Mouse (Mus musculus): ENCODE results near the gene Chn2. TPM values are rescaled to one million over a fixed set of nuclear protein-coding genes. Genes with fewer than 3 reads are reported as not detected.
A peak's percentile ranks its signal among the peaks of the same experiment; 100 is the strongest.

Chn2 gene
- polyA plus RNA-seq, 1 experiment, result 22.8 TPM

GRCm38 (mm10) chr6:54143652-54143960, 104.3 kb downstream of the Chn2 start:
- Histone ChIP-seq H3K4me3 (ENCODE audit: insufficient read depth, low read depth, low read length) (no peak overlapping the region), H3K4me1 (ENCODE audit: control insufficient read depth, insufficient read depth, low read length) (no peaks in the 10 kb centered on the region), H3K27ac (ENCODE audit: insufficient read depth, low read depth, low read length) (no peak overlapping the region), H3K36me3 (ENCODE audit: control insufficient read depth, insufficient read depth, low read length) (no peaks in the 10 kb centered on the region), H3K27me3 (replicated peaks; ENCODE audit: control insufficient read depth, insufficient read depth, low read length) (no peaks in the 10 kb centered on the region)
- no peak for DNase-seq
- 91% methylated on average over 2 of the region's 2 CpGs for WGBS
- no peak for TF ChIP-seq POLR2A (IDR thresholded peaks at IDR 0.05; ENCODE audit: low read depth, low read length)
- no peak for TF ChIP-seq CTCF (conservative IDR thresholded peaks at IDR 0.05; ENCODE audit: insufficient read depth, insufficient read length, low read depth, low read length)

GRCm38 (mm10) chr6:54148844-54149526, 109.6 kb downstream of the Chn2 start:
- Histone ChIP-seq H3K4me1 (ENCODE audit: control insufficient read depth, insufficient read depth, low read length) (no peaks in the 10 kb centered on the region), H3K36me3 (ENCODE audit: control insufficient read depth, insufficient read depth, low read length) (no peaks in the 10 kb centered on the region), H3K27ac (ENCODE audit: insufficient read depth, low read depth, low read length) (no peak overlapping the region), H3K4me3 (ENCODE audit: insufficient read depth, low read depth, low read length) (no peak overlapping the region), H3K27me3 (replicated peaks; ENCODE audit: control insufficient read depth, insufficient read depth, low read length) (no peaks in the 10 kb centered on the region)
- TF ChIP-seq POLR2A (IDR thresholded peaks at IDR 0.05; ENCODE audit: low read depth, low read length) (no peak), CTCF (conservative IDR thresholded peaks at IDR 0.05; ENCODE audit: insufficient read depth, insufficient read length, low read depth, low read length) (no peak)
- WGBS, result 76% methylated on average over 6 of the region's 6 CpGs
- DNase-seq, result no peak

GRCm38 (mm10) chr6:54150821-54151220, 111.5 kb downstream of the Chn2 start:
- 75% methylated on average over 5 of the region's 5 CpGs for WGBS
- DNase-seq, result no peak
- no peaks in the 10 kb centered on the region for H3K4me1 ChIP-seq (ENCODE audit: control insufficient read depth, insufficient read depth, low read length)
- no peaks in the 10 kb centered on the region for H3K36me3 ChIP-seq (ENCODE audit: control insufficient read depth, insufficient read depth, low read length)
- TF ChIP-seq POLR2A (IDR thresholded peaks at IDR 0.05; ENCODE audit: low read depth, low read length), result no peak
- no peak overlapping the region for H3K27ac ChIP-seq (ENCODE audit: insufficient read depth, low read depth, low read length)
- no peak overlapping the region for H3K4me3 ChIP-seq (ENCODE audit: insufficient read depth, low read depth, low read length)
- no peaks in the 10 kb centered on the region for H3K27me3 ChIP-seq (replicated peaks; ENCODE audit: control insufficient read depth, insufficient read depth, low read length)

- DNase-seq, result peak; percentile 50
- Histone ChIP-seq H3K4me1 (ENCODE audit: control insufficient read depth, insufficient read depth, low read length) (no peaks in the 10 kb centered on the region), H3K4me3 (ENCODE audit: insufficient read depth, low read depth, low read length) (no peak overlapping the region), H3K27me3 (replicated peaks; ENCODE audit: control insufficient read depth, insufficient read depth, low read length) (no peaks in the 10 kb centered on the region), H3K36me3 (ENCODE audit: control insufficient read depth, insufficient read depth, low read length) (no peaks in the 10 kb centered on the region), H3K27ac (ENCODE audit: insufficient read depth, low read depth, low read length) (no peak overlapping the region)
- 70% methylated on average over 7 of the region's 7 CpGs for WGBS
- TF ChIP-seq CTCF (conservative IDR thresholded peaks at IDR 0.05; ENCODE audit: insufficient read depth, insufficient read length, low read depth, low read length) (no peak), POLR2A (IDR thresholded peaks at IDR 0.05; ENCODE audit: low read depth, low read length) (no peak)
Observed at GRCm38 (mm10) chr6:54151443-54152241, 112.3 kb downstream of the Chn2 start.

- no peak for DNase-seq
- Histone ChIP-seq H3K4me1 (ENCODE audit: control insufficient read depth, insufficient read depth, low read length) (no peaks in the 10 kb centered on the region), H3K27ac (ENCODE audit: insufficient read depth, low read depth, low read length) (no peak overlapping the region), H3K27me3 (replicated peaks; ENCODE audit: control insufficient read depth, insufficient read depth, low read length) (no peaks in the 10 kb centered on the region), H3K4me3 (ENCODE audit: insufficient read depth, low read depth, low read length) (no peak overlapping the region), H3K36me3 (ENCODE audit: control insufficient read depth, insufficient read depth, low read length) (no peaks in the 10 kb centered on the region)
- WGBS, result 99% methylated on average over 2 of the region's 2 CpGs
- no peak for TF ChIP-seq POLR2A (IDR thresholded peaks at IDR 0.05; ENCODE audit: low read depth, low read length)
- no peak for TF ChIP-seq CTCF (conservative IDR thresholded peaks at IDR 0.05; ENCODE audit: insufficient read depth, insufficient read length, low read depth, low read length)
Observed at GRCm38 (mm10) chr6:54157097-54157496, 117.7 kb downstream of the Chn2 start.

- no peak overlapping the region for H3K27ac ChIP-seq (ENCODE audit: insufficient read depth, low read depth, low read length)
- DNase-seq, result peak; percentile 59
- no peaks in the 10 kb centered on the region for H3K36me3 ChIP-seq (ENCODE audit: control insufficient read depth, insufficient read depth, low read length)
- H3K4me3 ChIP-seq (ENCODE audit: insufficient read depth, low read depth, low read length), result no peak overlapping the region
- TF ChIP-seq POLR2A (IDR thresholded peaks at IDR 0.05; ENCODE audit: low read depth, low read length) (no peak), CTCF (conservative IDR thresholded peaks at IDR 0.05; ENCODE audit: insufficient read depth, insufficient read length, low read depth, low read length) (no peak)
- no peaks in the 10 kb centered on the region for H3K27me3 ChIP-seq (replicated peaks; ENCODE audit: control insufficient read depth, insufficient read depth, low read length)
- peaks cover 9% of the 10 kb centered on the region; the same call in 1 of the 2 replicates for H3K4me1 ChIP-seq (ENCODE audit: control insufficient read depth, insufficient read depth, low read length)
- WGBS, result 42% methylated on average over 3 of the region's 3 CpGs
Observed at GRCm38 (mm10) chr6:54158317-54158716, 119.0 kb downstream of the Chn2 start.

- Histone ChIP-seq H3K27me3 (replicated peaks; ENCODE audit: control insufficient read depth, insufficient read depth, low read length) (no peaks in the 10 kb centered on the region), H3K36me3 (ENCODE audit: control insufficient read depth, insufficient read depth, low read length) (no peaks in the 10 kb centered on the region), H3K27ac (ENCODE audit: insufficient read depth, low read depth, low read length) (no peak overlapping the region), H3K4me1 (ENCODE audit: control insufficient read depth, insufficient read depth, low read length) (peaks cover 9% of the 10 kb centered on the region; the same call in 1 of the 2 replicates), H3K4me3 (ENCODE audit: insufficient read depth, low read depth, low read length) (no peak overlapping the region)
- TF ChIP-seq POLR2A (IDR thresholded peaks at IDR 0.05; ENCODE audit: low read depth, low read length) (no peak), CTCF (conservative IDR thresholded peaks at IDR 0.05; ENCODE audit: insufficient read depth, insufficient read length, low read depth, low read length) (no peak)
- WGBS, result 95% methylated on average over 3 of the region's 3 CpGs
- no peak for DNase-seq
Observed at GRCm38 (mm10) chr6:54160677-54161076, 121.3 kb downstream of the Chn2 start.

Measured in kidney, adult 2 months (tissue).